Mouse (Mus musculus) bone marrow, adult 2 months (tissue): Measurements from ENCODE around the gene Pde4d. TPM values are rescaled to one million over a fixed set of nuclear protein-coding genes. Genes with fewer than 3 reads are reported as not detected.

Experiments used
- H3K27ac ChIP-seq: fragments of 200-500 bp; 2 replicates; pipeline ENCODE4 v1.5.1; 2012; ENCODE audit warnings: low read depth, mild to moderate bottlenecking, control low read depth, inconsistent platforms, low read length; ENCODE audit not compliant: control insufficient read depth, poor library complexity, insufficient read depth
- H3K4me1 ChIP-seq: fragments of 200-500 bp; 2 replicates; pipeline ENCODE4 v1.6.1; 2011; ENCODE audit warnings: low read length; ENCODE audit not compliant: control insufficient read depth, insufficient read depth
- H3K4me3 ChIP-seq: fragments of 200-500 bp; replicated peaks from 2 replicates; pipeline ENCODE3; 2011; ENCODE audit warnings: mild to moderate bottlenecking, low read depth, low read length, control low read depth; ENCODE audit not compliant: control insufficient read depth
- CTCF ChIP-seq: fragments of 200-500 bp; IDR thresholded peaks from 2 replicates; pipeline ENCODE4 v1.5.1; 2011; ENCODE audit warnings: low read length, control low read depth; ENCODE audit not compliant: control insufficient read depth, insufficient read depth
- POLR2A ChIP-seq: fragments of 200-500 bp; IDR thresholded peaks from 2 replicates; pipeline ENCODE4 v1.6.1; 2011; ENCODE audit warnings: low read depth, mild to moderate bottlenecking, control low read depth, low read length, borderline replicate concordance; ENCODE audit not compliant: control insufficient read depth
- WGBS: fragments of 180-500 bp; shearing (Covaris S2); methylation state at CpG from one replicate; pipeline ENCODE4 v1.1.7; 2018; 5-methylcytosine and 5-hydroxymethylcytosine counted together
- polyA plus RNA-seq: library from polyadenylated mRNA; stranded (reverse); fragments of >200 nt; gene quantifications from 2 replicates; pipeline ENCODE4 v1.2.4, GENCODE M21; 2011; ENCODE audit warnings: low replicate concordance; ENCODE audit not compliant: missing spikeins, insufficient read depth, insufficient read length

The Pde4d gene
- polyA plus RNA-seq, 1 experiment = 17.6 TPM

GRCm38 (mm10) chr13:109936866-109937265, 1487.1 kb downstream of the Pde4d start:
- Histone ChIP-seq H3K4me3 (no peak overlapping the region), H3K4me1 (no peaks in the 10 kb centered on the region; the same call in 1 of the 2 replicates), H3K27ac (no peak overlapping the region)
- TF ChIP-seq CTCF = no peak
- 88% methylated on average over 5 of the region's 5 CpGs for WGBS

- TF ChIP-seq CTCF = no peak
- no peak overlapping the region for H3K27ac ChIP-seq
- WGBS = 92% methylated on average over 7 of the region's 7 CpGs
- H3K4me1 ChIP-seq = no peaks in the 10 kb centered on the region
- no peak overlapping the region for H3K4me3 ChIP-seq
Observed at GRCm38 (mm10) chr13:109944822-109945551, 1495.2 kb downstream of the Pde4d start.

- 84% methylated on average over 14 of the region's 14 CpGs for WGBS
- Histone ChIP-seq H3K4me1 (no peaks in the 10 kb centered on the region), H3K27ac (no peak overlapping the region), H3K4me3 (no peak overlapping the region)
- TF ChIP-seq CTCF (no peak), POLR2A (no peak)
Observed at GRCm38 (mm10) chr13:109951466-109951865, 1501.7 kb downstream of the Pde4d start.

- WGBS = 74% methylated on average over 8 of the region's 8 CpGs
- no peak overlapping the region for H3K27ac ChIP-seq
- H3K4me3 ChIP-seq = no peak overlapping the region
- no peaks in the 10 kb centered on the region for H3K4me1 ChIP-seq
- TF ChIP-seq CTCF (no peak), POLR2A (no peak)
Observed at GRCm38 (mm10) chr13:109954189-109954588, 1504.4 kb downstream of the Pde4d start.

- Histone ChIP-seq H3K4me1 (no peaks in the 10 kb centered on the region), H3K27ac (no peak overlapping the region), H3K4me3 (no peak overlapping the region)
- TF ChIP-seq POLR2A (no peak), CTCF (no peak)
- WGBS = 68% methylated on average over 4 of the region's 4 CpGs
Observed at GRCm38 (mm10) chr13:109957953-109958352, 1508.2 kb downstream of the Pde4d start.

- Histone ChIP-seq H3K27ac (no peak overlapping the region), H3K4me1 (no peaks in the 10 kb centered on the region), H3K4me3 (no peak overlapping the region)
- 59% methylated on average over 10 of the region's 10 CpGs for WGBS
- TF ChIP-seq POLR2A (no peak), CTCF (no peak)
Observed at GRCm38 (mm10) chr13:109982821-109983443, 1533.2 kb downstream of the Pde4d start.

GRCm38 (mm10) chr13:109985411-109985810, 1535.7 kb downstream of the Pde4d start:
- H3K4me3 ChIP-seq = no peak overlapping the region
- no peak overlapping the region for H3K27ac ChIP-seq
- WGBS = 77% methylated on average over 5 of the region's 5 CpGs
- no peak for TF ChIP-seq CTCF
- TF ChIP-seq POLR2A = no peak
- H3K4me1 ChIP-seq = no peaks in the 10 kb centered on the region

- TF ChIP-seq CTCF = no peak
- TF ChIP-seq POLR2A = no peak
- Histone ChIP-seq H3K27ac (no peak overlapping the region), H3K4me3 (no peak overlapping the region), H3K4me1 (no peaks in the 10 kb centered on the region)
- WGBS = 63% methylated on average over 5 of the region's 5 CpGs
Observed at GRCm38 (mm10) chr13:109985892-109986291, 1536.1 kb downstream of the Pde4d start.
